Mouse (Mus musculus) ES-Bruce4 (cell line): ENCODE measurements around the gene Ube2h.

Experiments used
- CTCF ChIP-seq: IDR thresholded peaks from one replicate; pipeline ENCODE4 v1.8.1; 2011; ENCODE audit warnings: low read depth, low read length
- EP300 ChIP-seq: IDR thresholded peaks from 2 replicates; pipeline ENCODE4 v1.6.1; 2011; ENCODE audit warnings: low read depth, low read length; ENCODE audit not compliant: insufficient read depth
- POLR2A ChIP-seq: IDR thresholded peaks from one replicate; pipeline ENCODE4 v1.8.1; 2011; ENCODE audit warnings: low read length; ENCODE audit not compliant: insufficient read depth

- TF ChIP-seq CTCF (no peak), POLR2A (no peak), EP300 (no peak)
Measured at GRCm38 (mm10) chr6:30319216-30319615, 14.9 kb upstream of the Ube2h start.
